Mouse (Mus musculus): Measurements from ENCODE around the gene Map1b. TPM values are rescaled to one million over a fixed set of nuclear protein-coding genes. Genes with fewer than 3 reads are reported as not detected.
A peak's percentile ranks its signal among the peaks of the same experiment; 100 is the strongest.

The Map1b gene
- total RNA-seq, 2 experiments from 2014 or later = 1,031 to 1,111 TPM

DNA sequence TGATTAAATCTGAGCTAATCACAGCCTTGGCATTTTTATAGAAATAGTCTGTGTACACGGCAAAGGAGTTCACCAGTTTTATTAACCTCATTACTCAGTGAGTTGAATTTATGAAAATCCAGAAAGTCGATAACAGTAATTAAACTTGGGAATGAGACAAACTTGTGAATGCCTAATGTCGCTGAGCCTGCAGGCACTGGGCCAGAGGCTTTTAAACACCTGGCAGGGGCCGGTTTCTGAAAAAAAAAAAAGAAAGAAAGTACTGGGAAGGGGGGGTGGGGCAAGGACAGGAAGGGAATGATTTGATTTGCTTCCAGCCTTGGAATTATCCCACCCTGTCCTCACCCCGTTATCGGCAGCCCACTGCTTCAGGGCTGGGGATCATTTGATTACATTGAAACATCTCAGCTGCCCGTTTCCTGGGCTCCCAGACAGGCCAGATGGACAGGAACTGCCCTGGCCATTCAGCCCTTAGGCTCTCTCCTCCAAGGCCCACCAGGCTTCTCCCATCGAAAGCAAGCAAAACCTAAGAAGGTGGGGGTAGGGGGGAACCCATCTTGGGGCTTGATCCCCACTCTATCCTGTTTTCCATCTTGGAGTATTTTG lies 21.7 kb upstream of the Map1b start:
- no peak for DNase-seq (ENCODE audit: low spot score in 2 of 2)

DNA sequence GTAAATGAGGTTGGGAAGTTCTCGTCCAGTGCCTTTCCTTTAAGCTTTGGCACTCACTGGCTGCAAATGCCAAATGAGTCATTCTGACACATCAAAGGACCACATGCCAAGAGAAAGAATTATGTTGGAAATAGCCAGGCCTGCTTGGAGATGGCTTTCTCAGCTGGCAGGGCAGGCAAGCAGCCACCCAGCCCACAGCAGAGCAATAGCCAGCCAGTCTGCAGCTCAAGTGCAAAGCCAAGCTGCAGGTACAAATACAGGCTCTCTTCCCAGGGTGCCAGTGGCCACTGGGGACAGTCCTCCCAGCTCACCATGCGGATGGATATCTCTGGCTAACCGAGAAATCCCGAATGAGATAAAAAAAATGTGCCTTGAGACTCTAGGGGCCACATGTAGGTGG lies 12.1 kb upstream of the Map1b start:
- DNase-seq (ENCODE audit: low spot score in 2 of 2) = no peak

DNA sequence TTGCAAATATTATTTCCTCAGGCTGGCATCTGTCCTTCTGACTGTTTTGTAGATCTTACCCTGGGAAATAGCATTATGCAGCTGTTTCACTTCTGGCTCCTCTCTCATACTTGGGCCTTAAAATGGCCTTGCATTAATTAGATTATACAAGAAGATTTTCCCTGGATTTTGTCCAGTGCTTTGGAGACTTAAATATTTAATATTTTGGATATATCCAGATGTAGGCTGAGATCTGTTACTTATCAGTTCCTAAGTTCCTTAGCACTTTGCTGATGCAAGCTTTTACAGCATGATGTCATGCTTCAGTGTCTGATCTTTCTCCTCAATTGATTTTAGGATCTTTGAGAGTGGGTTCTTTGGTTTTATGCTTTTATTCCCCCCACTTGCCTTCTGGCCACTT lies 11.6 kb upstream of the Map1b start:
- no peak for DNase-seq (ENCODE audit: low spot score in 2 of 2)

DNA sequence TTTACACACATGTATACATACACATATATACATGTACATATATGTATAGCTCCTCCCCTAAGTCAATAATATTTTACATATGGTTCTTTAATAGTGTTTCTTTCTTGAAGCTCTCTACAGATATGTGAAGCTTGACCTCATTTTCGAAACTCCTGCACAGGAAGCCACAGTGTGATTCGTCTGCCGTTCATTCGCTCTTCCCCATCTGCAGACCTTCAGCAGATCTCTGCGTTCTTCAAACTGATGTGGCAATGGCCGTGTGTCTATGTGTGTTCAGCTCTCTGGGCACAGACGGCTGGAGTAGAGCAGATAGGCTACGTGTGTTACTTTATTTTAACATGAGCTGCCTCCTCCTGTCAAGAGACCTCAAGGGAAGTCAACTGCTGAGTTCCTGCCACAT lies 9.2 kb upstream of the Map1b start:
- no peak for DNase-seq (ENCODE audit: low spot score in 2 of 2)

DNA sequence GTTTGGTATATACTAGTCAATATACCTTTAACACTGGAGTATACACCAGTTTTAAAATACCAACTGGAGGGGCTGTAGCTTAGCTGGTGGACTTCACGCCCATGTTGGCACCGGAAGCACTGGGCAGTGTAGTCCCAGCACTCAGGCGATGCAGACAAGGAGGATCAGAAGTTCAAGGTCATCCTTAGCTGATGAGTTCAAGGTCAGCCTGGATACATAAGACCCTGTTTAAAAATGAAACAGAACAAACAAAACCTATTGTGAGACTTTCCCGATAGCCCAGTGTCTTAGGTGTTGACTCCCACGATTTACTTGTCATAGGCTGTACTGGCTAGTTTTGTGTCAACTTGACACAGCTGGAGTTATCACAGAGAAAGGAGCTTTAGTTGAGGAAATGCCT lies 1.5 kb upstream of the Map1b start:
- DNase-seq (ENCODE audit: low spot score in 2 of 2) = no peak

DNA sequence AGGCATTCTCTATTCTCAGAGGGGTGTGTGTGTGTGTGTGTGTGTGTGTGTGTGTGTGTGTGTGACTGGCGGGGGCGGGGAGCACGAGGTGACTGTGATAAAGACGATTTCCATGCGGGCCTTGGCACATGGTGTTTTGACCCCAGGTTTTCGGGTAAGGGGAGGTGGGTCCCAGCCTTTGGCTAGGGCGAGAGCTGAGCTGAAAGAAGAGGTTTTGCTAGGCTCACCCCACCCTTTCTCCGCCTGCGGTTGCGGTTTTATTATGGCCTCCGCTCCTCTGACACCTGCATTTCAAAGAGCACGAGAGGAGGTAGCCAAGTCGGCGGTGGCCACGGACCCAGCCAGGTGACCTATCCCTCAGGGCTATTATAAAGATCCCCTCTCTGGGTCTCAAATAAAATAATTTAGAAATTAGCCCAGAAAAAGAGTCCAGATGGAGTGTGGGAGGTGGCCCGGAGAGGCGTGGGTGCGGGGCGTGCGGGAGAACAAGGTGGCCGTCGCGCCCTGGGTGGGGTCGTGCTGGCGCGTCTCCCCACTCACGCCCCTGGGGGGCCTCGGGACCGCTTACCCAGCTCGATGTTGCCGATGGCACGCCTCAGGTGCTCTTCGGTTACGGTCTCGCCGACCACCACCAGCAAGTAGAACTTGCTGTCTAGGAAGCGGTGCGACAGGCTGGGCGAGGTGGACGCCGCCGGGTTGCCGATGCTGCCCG lies 448 bp downstream of the Map1b start:
- DNase-seq (ENCODE audit: low spot score in 2 of 2) = peak in 1 of 2 experiments; percentile 51

DNA sequence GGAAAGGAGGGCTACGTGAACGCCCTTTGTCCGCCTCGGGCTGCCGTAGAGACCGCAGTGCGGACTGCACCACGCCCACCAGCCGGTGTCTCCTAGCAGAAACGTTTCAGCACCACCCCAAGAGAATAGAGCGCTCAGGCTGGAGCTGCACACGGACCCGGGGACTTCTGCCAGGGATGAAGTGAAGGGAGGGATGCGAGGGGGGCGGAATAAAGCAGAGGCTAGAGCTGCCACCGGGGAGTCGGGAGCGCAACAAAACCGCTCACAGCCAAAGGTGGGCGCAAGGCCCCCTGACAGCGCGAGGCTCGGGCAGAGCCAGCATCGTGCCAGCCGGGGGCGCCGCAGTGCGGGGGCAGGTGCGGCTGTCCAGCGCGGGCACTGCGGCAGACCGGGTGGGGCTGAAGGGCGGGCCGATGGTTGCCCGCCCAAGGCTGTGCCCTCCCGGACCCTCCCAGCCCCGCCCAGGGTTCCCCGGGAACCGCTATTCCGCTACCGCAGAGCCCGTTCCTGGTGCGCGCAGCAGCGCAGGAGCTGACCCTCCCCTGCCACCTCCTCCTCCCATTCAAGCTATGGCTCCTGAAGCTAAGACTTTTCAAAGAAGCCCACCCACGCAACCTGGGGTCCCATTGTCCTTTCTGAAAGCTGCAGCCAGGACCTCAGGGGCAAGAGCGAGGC lies 1.3 kb downstream of the Map1b start:
- DNase-seq (ENCODE audit: low spot score in 2 of 2) = peak; percentile 67 to 73

DNA sequence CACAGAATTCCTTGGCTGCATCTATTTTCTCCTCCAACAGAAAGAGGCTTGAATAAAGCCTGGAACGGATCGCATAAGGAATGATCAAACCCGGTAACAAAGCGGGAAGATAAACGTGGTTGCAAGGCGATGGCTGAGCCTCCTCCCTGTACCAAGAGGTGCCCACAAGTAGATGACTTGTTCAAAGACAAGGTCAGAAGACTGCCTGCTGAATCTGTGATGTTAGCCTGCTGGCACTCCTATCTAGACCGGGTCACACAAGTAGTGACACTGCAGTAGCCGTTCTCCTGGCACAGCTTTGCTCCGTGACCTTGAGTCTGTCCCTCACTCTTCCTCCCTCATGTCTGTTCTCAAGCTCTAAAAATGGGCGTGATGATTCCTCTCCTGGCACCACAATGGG lies 2.4 kb downstream of the Map1b start:
- DNase-seq (ENCODE audit: low spot score in 2 of 2) = no peak

DNA sequence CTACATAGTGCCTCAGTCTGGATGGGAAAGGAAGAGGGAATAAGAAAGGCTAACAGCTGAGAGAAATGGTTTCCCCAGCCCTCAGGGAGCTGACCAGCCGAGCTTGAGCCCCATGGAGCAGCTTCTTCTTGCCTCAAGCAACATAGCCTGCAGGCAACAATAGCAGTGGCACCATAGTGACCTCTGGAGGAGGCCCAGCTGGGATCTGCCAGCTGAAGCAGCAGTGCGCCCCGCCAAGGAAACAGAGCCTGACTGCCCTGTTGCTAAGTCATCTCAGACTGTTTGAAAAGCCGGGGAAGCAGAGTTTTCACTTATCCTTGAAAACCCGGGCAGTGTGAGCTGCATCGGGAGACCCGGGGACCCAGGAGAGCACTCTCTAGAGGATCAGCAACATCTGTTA lies 3.2 kb downstream of the Map1b start:
- peak; percentile 60 to 74 for DNase-seq (ENCODE audit: low spot score in 2 of 2)

DNA sequence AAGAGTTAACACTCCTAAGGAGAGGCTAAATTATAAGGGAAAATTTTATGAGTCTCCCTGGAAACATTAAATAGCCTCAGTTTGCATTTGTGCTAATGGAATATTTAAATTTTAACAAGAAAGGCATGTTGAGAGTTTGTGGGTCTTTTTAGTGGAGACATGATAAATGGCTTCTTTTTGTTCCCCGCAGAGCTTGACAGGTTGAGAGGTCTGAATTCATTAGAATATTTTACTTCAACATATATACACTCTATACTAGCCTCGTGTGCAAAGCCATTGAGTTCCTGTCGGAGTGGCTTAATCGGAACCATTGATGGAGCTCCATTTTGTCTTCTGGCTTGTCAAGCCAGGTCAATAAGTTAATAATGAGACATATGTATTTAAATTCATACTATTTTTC lies 6.4 kb downstream of the Map1b start:
- DNase-seq (ENCODE audit: low spot score in 2 of 2) = no peak

DNA sequence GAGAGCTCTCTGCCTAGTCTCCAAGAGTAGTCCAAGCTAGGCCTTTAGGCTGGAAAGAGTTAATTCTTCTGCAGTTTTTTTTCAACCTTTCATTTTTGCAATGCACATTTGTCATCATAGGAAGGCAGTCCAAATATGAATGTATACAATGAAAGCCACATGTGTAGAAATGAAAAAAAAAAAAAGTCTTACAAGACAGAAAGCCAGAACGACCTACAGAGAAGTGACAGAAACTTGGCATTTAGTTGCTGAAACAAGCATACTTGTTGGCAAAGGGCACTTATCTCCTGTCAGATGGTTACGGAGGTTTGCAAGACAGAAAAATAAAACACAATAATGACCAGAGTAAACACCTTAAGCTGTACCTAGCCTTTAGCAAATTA lies 9.8 kb downstream of the Map1b start:
- no peak for DNase-seq (ENCODE audit: low spot score in 2 of 2)

DNA sequence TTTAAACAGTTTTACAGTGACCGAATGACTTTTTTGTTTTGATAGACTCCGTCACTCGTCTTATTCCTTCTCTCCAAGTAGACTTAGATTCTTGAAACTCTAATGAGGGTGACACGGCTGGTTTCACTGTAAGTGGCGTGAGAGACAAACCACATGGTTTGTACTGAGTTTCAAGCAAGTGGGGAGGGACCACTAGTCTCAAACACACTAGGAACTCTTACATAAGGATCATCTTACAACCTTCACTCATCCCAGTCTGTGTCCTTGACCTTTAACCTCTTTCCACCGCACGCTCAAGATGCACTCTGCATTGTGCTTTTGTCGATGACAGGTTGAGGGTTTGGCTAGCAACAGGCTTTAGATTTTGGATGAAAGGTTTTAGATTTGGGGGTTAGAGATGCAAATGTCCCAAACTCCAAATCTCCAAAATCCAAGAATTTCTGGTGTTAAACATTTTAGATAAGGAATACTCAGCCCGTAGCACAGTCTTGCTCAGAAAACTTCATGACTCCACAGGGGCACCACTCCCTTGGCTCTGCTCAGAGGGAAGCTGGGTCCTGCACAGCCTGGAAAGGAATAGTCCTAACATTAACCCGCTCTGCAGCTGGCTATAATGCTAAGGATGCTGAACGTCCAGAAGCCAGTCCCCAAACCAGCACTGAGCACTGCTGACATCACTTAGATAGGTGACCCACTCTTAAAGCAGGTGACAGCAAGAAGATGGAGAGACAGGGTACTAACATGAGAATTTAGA lies 10.3 kb downstream of the Map1b start:
- no peak for DNase-seq (ENCODE audit: low spot score in 2 of 2)

DNA sequence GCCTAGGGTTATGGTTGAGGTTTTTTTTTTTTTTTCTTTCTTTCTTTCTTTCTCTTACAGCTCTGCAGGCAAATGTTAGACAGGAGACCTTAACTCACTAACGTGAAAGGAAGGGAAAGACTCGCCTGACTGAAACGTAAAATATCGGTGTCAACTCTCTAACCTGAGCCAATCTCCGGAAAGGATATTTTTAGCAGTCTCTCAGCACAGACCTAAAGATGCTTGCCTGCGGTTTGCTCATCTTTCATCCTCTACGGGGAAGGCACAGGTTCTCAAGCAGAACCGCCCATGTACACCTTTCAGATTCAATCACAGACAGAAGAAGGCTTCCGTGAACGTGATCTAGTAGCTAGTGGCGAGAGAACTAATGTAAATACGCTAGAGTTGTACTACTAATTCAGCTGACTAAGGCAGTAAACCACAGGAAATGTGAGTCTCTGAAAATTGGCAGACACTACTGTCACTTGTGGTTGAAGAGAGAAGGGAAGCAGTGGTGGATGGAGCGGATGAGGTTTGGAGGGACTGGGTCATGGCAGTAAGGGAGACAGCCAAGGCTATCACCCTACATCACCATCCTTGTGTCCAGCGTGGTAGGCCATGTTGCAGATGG lies 12.9 kb downstream of the Map1b start:
- DNase-seq (ENCODE audit: low spot score in 2 of 2) = no peak

DNA sequence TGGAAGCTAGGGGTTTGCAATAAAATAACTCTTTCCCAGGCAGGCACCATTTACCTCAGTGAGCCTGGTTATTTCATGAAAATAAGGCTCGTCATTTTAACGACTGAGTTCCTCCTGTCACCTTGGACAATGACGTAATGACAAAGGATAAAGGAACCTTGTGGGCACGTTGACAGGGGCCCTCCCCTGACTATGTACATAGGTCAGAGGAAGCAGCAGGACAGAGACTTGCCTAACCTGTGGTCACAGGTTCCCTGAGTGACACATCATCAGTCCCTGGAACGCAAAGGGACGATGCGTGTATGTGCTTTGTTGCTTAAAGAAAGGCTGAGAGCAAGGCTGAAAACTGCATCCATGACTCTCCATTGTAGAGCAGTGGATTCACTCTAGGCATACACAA lies 13.4 kb downstream of the Map1b start:
- DNase-seq (ENCODE audit: low spot score in 2 of 2) = no peak

DNA sequence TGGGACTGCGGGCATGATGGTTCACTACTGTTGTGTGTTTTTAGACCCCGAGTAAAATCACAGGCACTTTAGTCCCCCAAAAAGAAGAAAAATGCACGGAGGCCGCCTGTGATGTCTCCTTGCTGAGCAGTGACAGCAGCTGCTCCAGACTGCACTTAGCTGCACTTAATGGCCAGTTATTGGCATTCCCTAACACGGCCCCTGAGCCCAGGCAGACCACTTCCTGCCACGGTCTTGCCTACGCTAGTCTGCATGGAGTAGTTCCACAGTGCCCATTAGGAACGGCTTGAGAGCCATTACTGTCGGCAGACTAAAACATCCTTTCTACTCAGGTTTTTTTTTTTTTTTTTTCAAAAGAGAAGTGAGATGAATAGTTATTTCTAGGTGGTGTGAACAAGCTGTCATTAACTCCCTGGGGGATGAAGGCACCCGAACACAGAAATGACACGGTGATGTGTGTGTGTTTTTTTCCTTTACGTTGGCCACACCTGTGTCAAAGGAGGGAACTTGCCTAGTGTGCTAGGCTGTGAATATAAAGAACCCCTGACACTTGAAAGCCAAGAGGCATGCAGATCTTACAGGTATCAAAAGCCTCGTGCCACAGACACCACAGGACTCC lies 14.1 kb downstream of the Map1b start:
- no peak for DNase-seq (ENCODE audit: low spot score in 2 of 2)

DNA sequence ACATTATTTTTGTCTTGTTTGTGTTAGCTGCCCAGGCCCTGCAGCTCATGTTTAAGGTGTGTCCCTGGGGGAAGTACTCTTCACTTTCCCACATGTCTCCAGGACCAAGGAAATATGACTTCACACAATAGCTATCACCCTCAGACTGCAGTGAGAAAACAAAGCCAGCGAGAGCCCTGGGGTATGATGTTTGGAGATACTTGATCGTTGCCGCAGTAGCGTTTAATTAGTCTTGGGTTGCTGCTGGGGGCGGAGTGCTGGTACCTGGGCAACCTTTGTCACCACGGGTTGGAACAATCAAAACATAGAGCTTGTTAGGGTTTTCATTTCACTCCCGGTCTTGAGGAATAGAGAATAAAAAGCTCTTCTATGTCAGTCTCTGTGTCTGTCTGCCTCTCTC lies 14.9 kb downstream of the Map1b start:
- peak in 1 of 2 experiments; percentile 27 for DNase-seq (ENCODE audit: low spot score in 2 of 2)

DNA sequence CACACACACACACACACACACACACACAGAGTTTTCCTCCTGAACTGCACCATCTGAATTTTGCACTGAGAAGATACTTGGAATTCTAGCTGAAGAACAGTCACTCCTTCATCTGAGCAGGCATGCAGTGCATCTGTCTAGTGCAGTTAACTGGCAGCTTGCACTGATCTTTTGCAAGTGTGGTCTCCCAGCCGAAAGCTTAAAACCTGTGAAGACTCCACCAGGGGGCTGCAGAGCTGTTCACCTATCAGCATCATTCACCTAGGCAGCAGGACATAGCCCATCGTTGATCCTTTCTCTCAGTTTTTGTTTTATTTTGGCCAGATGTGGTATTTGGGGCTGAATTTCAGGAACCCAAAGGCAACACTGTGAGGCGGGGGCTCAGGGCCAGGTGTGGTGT lies 15.7 kb downstream of the Map1b start:
- DNase-seq (ENCODE audit: low spot score in 2 of 2) = peak in 1 of 2 experiments; percentile 21

DNA sequence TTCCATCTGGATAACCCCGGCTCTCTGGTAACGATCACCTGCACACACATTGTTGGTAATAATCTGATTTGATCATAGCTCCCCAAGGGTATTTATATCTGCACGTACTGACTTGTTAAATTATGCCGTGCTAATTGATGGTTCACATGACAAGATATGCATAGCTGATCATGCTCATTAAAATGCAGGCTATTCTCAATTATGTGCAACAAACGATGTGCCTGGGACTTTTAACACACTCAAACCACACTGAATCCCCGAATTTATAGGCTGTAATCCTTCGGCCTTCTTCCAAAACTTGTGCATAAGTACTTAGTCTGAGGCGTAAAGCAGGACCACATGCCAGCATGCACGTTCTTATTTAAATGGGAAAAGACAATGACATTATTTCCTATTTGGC lies 16.6 kb downstream of the Map1b start:
- DNase-seq (ENCODE audit: low spot score in 2 of 2) = no peak

DNA sequence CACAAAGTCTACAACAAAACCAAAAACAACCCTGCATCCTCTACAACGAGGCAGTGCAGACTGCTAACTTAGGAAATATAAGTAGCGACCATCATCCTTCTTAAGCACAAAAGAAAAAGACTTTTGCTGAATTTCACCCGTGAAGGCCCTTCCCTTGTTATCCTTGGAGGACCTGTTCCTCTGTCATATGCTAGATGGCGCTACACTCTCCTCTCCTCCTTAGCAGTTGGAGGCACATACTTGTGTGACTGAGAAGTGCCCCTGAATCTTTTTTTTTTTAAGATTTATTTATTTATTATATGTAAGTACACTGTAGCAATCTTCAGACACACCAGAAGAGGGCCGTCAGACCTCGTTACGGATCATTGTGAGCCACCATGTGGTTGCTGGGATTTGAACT lies 20.2 kb downstream of the Map1b start:
- DNase-seq (ENCODE audit: low spot score in 2 of 2) = no peak

DNA sequence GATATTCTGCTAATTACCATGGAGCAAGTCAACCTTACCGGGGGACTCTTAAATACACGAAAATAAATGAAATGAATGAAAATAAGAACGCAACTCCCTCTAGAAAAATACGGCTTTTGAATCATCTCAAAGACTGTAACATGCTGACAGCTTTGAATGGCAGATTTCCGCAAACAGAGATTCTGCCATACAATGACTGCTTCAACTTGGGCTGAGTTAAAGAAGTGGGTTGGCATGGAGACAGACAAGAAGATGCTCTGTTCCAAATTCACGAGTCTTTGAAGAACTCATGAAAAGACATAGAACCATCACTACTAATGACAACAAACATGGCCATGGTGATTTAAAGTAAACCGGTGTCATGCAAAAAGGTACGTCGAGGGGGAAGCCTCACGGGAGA lies 21.9 kb downstream of the Map1b start:
- no peak for DNase-seq (ENCODE audit: low spot score in 2 of 2)

DNA sequence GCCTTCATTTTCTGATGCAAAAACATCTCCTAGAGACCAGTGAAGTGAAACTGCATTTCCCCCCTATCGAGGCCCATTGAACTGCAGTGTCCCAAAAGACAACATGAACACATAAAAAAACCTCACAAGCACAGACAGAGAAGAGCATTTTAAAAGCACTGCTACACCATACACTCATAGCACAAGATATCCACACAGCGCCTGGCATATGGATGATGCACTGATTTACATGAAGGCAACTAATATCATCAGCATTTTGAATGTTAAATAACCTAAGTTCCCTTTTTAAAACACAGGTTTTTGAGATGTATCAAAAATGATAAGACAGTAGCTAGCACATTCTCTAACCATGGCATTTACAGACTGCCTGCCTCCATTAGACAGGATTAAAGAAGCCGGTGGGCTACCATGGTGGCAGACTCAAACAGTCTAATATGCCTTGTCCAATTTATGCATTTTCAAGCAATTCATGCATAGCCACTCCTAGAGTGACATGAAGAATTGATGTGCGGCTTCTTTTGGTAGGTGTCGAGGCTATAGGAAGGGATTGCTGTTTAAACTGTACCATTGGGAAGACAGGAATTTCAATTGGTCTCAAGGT lies 22.9 kb downstream of the Map1b start:
- no peak for DNase-seq (ENCODE audit: low spot score in 2 of 2)
